Mouse (Mus musculus) forebrain, embryonic 16.5 days (tissue): ENCODE data around the gene Ceacam2. TPM values are rescaled to one million over a fixed set of nuclear protein-coding genes. Genes with fewer than 3 reads are reported as not detected.
"Not testable (repeated sequence)": the region's sequence is repeated elsewhere in the genome, so short reads cannot be mapped to it uniquely, and the experiment has no call there.

Experiments used
- ATAC-seq: fragments of 200-750 bp; cut with Nextera tagmentation; 2 replicates; pipeline ENCODE4 v1.8.0; 2017; ENCODE audit warnings: mild to moderate bottlenecking, moderate library complexity
- H3K27ac ChIP-seq: fragments of 300-500 bp; sonication (generic); 2 replicates; pipeline ENCODE4 v1.5.1; 2014; ENCODE audit warnings: low read length, control low read depth
- H3K27me3 ChIP-seq: fragments of 300-500 bp; sonication (generic); replicated peaks from 2 replicates; pipeline ENCODE4 v1.6.1; 2014; ENCODE audit warnings: low read length; ENCODE audit not compliant: control insufficient read depth, insufficient read depth
- H3K36me3 ChIP-seq: fragments of 300-500 bp; sonication (generic); 2 replicates; pipeline ENCODE4 v1.6.1; 2014; ENCODE audit not compliant: control insufficient read depth, insufficient read depth
- H3K4me1 ChIP-seq: fragments of 300-500 bp; sonication (generic); replicated peaks from 2 replicates; pipeline ENCODE4 v1.6.1; 2014; ENCODE audit warnings: low read length; ENCODE audit not compliant: control insufficient read depth, insufficient read depth
- H3K4me2 ChIP-seq: fragments of 300-500 bp; sonication (generic); 2 replicates; pipeline ENCODE4 v1.6.1; 2014; ENCODE audit warnings: mild to moderate bottlenecking, low read length, control low read depth
- H3K4me3 ChIP-seq: fragments of 300-500 bp; sonication (generic); replicated peaks from 2 replicates; pipeline ENCODE4 v1.5.1; 2014; ENCODE audit warnings: mild to moderate bottlenecking, low read length, control low read depth
- H3K9ac ChIP-seq: fragments of 300-500 bp; sonication (generic); replicated peaks from 2 replicates; pipeline ENCODE4 v1.6.1; 2014; ENCODE audit warnings: low read depth, low read length, control low read depth
- H3K9me3 ChIP-seq: fragments of 300-500 bp; sonication (generic); 2 replicates; pipeline ENCODE4 v1.6.1; 2016; ENCODE audit warnings: low read length; ENCODE audit not compliant: control insufficient read depth
- WGBS: fragments of 180-500 bp; shearing (Covaris S2); extraction: QIAGEN DNeasy Blood & Tissue Kit; methylation state at CpG from one replicate; pipeline ENCODE4 v1.1.7; 2014; 5-methylcytosine and 5-hydroxymethylcytosine counted together
- polyA plus RNA-seq: library from polyadenylated mRNA; unstranded; fragments of >200 nt; fragmentation: Nextera tagmentation; extraction: Ambion mirVana; gene quantifications from 2 replicates; pipeline ENCODE4 v1.2.1, GENCODE M21; 2015

Ceacam2 gene
- polyA plus RNA-seq, result 0.11 TPM in 1 of 2 replicates, not detected in the other

- not testable (repeated sequence) for H3K27me3 ChIP-seq, H3K4me1 ChIP-seq, H3K4me2 ChIP-seq, H3K36me3 ChIP-seq, H3K9ac ChIP-seq, H3K9me3 ChIP-seq, H3K4me3 ChIP-seq, ATAC-seq, H3K27ac ChIP-seq
- 76% methylated on average over 3 of the region's 3 CpGs for WGBS
Measured at GRCm38 (mm10) chr7:25539376-25539907, at the start of gene Ceacam2. TSS of gene Ceacam2 (minus strand) at chr7:25539857.

GRCm38 (mm10) chr7:25585351-25586204 is 45.9 kb upstream of the Ceacam2 start:
- ATAC-seq, result no peak
- Histone ChIP-seq H3K27me3 (no peaks in the 10 kb centered on the region), H3K9me3 (no peaks in the 10 kb centered on the region), H3K9ac (no peak overlapping the region), H3K27ac (no peak overlapping the region), H3K36me3 (no peaks in the 10 kb centered on the region), H3K4me2 (no peak overlapping the region), H3K4me3 (no peak overlapping the region), H3K4me1 (no peaks in the 10 kb centered on the region)
- WGBS, result 79% methylated on average over 9 of the region's 9 CpGs

- Histone ChIP-seq H3K4me2 (no peak overlapping the region), H3K27ac (no peak overlapping the region), H3K36me3 (no peaks in the 10 kb centered on the region), H3K9ac (no peak overlapping the region), H3K9me3 (no peaks in the 10 kb centered on the region), H3K4me3 (no peak overlapping the region), H3K27me3 (no peaks in the 10 kb centered on the region), H3K4me1 (no peaks in the 10 kb centered on the region)
- WGBS, result 83% methylated on average over 5 of the region's 5 CpGs
- no peak for ATAC-seq
Measured at GRCm38 (mm10) chr7:25584651-25585050, 45.0 kb upstream of the Ceacam2 start.

GRCm38 (mm10) chr7:25582301-25582810 is 42.7 kb upstream of the Ceacam2 start:
- no peak overlapping the region for H3K4me2 ChIP-seq
- no peak overlapping the region for H3K27ac ChIP-seq
- H3K9me3 ChIP-seq, result no peaks in the 10 kb centered on the region
- ATAC-seq, result no peak
- H3K4me3 ChIP-seq, result no peak overlapping the region
- no peak overlapping the region for H3K9ac ChIP-seq
- WGBS, result 96% methylated on average over 15 of the region's 15 CpGs
- H3K36me3 ChIP-seq, result no peaks in the 10 kb centered on the region
- no peaks in the 10 kb centered on the region for H3K27me3 ChIP-seq
- H3K4me1 ChIP-seq, result no peaks in the 10 kb centered on the region

GRCm38 (mm10) chr7:25579441-25579840 is 39.8 kb upstream of the Ceacam2 start:
- Histone ChIP-seq H3K4me2 (no peak overlapping the region), H3K36me3 (no peaks in the 10 kb centered on the region), H3K27me3 (no peaks in the 10 kb centered on the region), H3K9ac (no peak overlapping the region), H3K27ac (no peak overlapping the region), H3K9me3 (no peaks in the 10 kb centered on the region), H3K4me1 (no peaks in the 10 kb centered on the region), H3K4me3 (no peak overlapping the region)
- WGBS, result 88% methylated on average over 10 of the region's 10 CpGs
- ATAC-seq, result no peak

- H3K27me3 ChIP-seq, H3K27ac ChIP-seq, H3K9me3 ChIP-seq, H3K4me2 ChIP-seq, ATAC-seq, H3K36me3 ChIP-seq, H3K4me3 ChIP-seq, H3K4me1 ChIP-seq, H3K9ac ChIP-seq: not testable (repeated sequence)
- WGBS, result 78% methylated on average over 12 of the region's 14 CpGs
Measured at GRCm38 (mm10) chr7:25576793-25577437, 37.3 kb upstream of the Ceacam2 start.

- not testable (repeated sequence) for H3K4me2 ChIP-seq, H3K27me3 ChIP-seq, H3K4me1 ChIP-seq, ATAC-seq, H3K36me3 ChIP-seq, H3K27ac ChIP-seq, H3K9me3 ChIP-seq, H3K9ac ChIP-seq, H3K4me3 ChIP-seq
- 42% methylated on average over 6 of the region's 6 CpGs for WGBS
Measured at GRCm38 (mm10) chr7:25576308-25576707, 36.7 kb upstream of the Ceacam2 start.

GRCm38 (mm10) chr7:25575870-25576269 is 36.2 kb upstream of the Ceacam2 start:
- no peak for ATAC-seq
- WGBS, result 16% methylated on average over 8 of the region's 8 CpGs

GRCm38 (mm10) chr7:25575105-25575504 is 35.4 kb upstream of the Ceacam2 start:
- Histone ChIP-seq H3K27ac (no peak overlapping the region), H3K9me3 (no peaks in the 10 kb centered on the region), H3K4me2 (no peak overlapping the region), H3K36me3 (no peaks in the 10 kb centered on the region), H3K27me3 (no peaks in the 10 kb centered on the region), H3K4me3 (no peak overlapping the region), H3K9ac (no peak overlapping the region), H3K4me1 (no peaks in the 10 kb centered on the region)
- WGBS, result 87% methylated on average over 5 of the region's 5 CpGs
- ATAC-seq, result no peak

More at GRCm38 (mm10) chr7:25575870-25576269, 36.2 kb upstream of the Ceacam2 start:
- Histone ChIP-seq H3K4me3 (no peak overlapping the region), H3K27ac (no peak overlapping the region), H3K4me1 (no peaks in the 10 kb centered on the region), H3K4me2 (no peak overlapping the region), H3K9me3 (no peaks in the 10 kb centered on the region), H3K36me3 (no peaks in the 10 kb centered on the region), H3K27me3 (no peaks in the 10 kb centered on the region), H3K9ac (no peak overlapping the region)
